Mouse (Mus musculus) myocyte (in vitro differentiated cells): ENCODE measurements around the gene Etv6.

Experiments used
- CEBPB ChIP-seq: IDR thresholded peaks from 2 replicates; pipeline ENCODE4 v1.6.1; 2011; ENCODE audit warnings: mild to moderate bottlenecking, moderate library complexity; ENCODE audit not compliant: poor library complexity, insufficient read depth, severe bottlenecking
- E2F4 ChIP-seq: IDR thresholded peaks from one replicate; pipeline ENCODE4 v1.6.1; 2011; ENCODE audit warnings: mild to moderate bottlenecking, control low read depth, moderate library complexity; ENCODE audit not compliant: insufficient read depth
- MAX ChIP-seq: IDR thresholded peaks from one replicate; pipeline ENCODE4 v1.6.1; 2011; ENCODE audit warnings: low read depth, mild to moderate bottlenecking, control low read depth
- POLR2A ChIP-seq: IDR thresholded peaks from one replicate; pipeline ENCODE4 v1.6.1; 2011; ENCODE audit warnings: low read depth, mild to moderate bottlenecking, control low read depth, moderate library complexity; ENCODE audit not compliant: insufficient read length
- USF1 ChIP-seq: IDR thresholded peaks from one replicate; pipeline ENCODE4 v1.6.1; 2011; ENCODE audit warnings: low read depth, mild to moderate bottlenecking, control low read depth, moderate library complexity

- no peak for TF ChIP-seq POLR2A
- no peak for TF ChIP-seq E2F4
- no peak for TF ChIP-seq USF1
- no peak for TF ChIP-seq CEBPB
- no peak for TF ChIP-seq MAX
Observed at GRCm38 (mm10) chr6:134292404-134292803, 256.9 kb downstream of the Etv6 start.
